Mouse (Mus musculus) right cerebral cortex, postnatal 36 days (tissue): Measurements from ENCODE around the gene Cdkn2d.
A peak's percentile ranks its signal among the peaks of the same experiment; 100 is the strongest.
"Not testable (repeated sequence)": the region's sequence is repeated elsewhere in the genome, so short reads cannot be mapped to it uniquely, and the experiment has no call there.

Source experiments
- DNase-seq, 2 experiments: peaks; one replicate each; pipeline ENCODE4 v3.0.0; 2022; ENCODE audit warnings: low spot score in 2 of 2, mixed read lengths in 1 of 2

The Cdkn2d gene

GRCm38 (mm10) chr9:21291022-21291787 lies at the start of gene Cdkn2d:
TSS of gene Cdkn2d (minus strand) at chr9:21291407.
- peak; percentile 100 for DNase-seq

GRCm38 (mm10) chr9:21340411-21340810 lies 49.2 kb upstream of the Cdkn2d start:
- DNase-seq: no peak

- no peak for DNase-seq
These were observed 46.4 kb upstream of the Cdkn2d start for GRCm38 (mm10) chr9:21337652-21338051.

- DNase-seq: no peak
These were observed 45.3 kb upstream of the Cdkn2d start for GRCm38 (mm10) chr9:21336491-21336890.

DNA sequence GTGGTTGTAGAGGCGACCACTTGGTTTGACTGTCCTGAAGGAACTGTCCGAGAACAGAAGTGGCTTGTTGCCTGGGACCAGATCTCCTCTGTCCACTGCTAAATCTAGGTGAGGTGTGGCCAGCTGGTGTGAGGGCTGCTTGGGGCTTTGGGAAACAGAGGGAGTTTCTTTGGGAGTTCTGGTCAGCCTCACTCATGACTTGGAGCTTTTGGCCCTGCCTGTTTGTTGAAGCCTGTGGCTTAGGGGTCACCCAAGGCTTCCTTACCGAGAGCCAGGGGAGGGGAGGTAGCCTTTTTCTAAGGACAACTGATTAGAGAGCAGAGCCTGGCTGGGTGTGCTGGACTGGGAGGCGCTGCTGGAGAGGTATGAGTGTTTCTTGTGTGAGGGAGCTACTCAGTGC lies 44.2 kb upstream of the Cdkn2d start:
- no peak for DNase-seq

GRCm38 (mm10) chr9:21334747-21335146 lies 43.5 kb upstream of the Cdkn2d start:
- DNase-seq: no peak

DNA sequence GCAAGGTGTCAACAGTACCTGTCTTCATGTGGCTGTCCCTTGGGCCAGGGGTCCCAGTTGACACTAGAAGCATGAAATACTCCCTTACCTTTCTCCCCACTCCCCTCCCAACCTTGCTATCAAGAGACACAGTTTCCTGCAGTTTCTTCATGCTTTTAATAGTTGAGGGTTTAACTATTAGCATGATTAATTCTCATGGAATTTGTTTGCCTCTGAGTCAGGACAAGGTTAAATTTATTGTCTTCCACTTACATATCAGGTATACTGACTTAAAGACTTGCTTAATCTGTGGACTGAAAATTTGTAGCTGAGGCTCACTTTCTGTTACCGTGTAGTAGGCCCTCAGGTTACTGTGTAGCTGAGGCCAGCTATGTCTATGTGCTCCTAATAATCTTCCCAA lies 42.3 kb upstream of the Cdkn2d start:
- no peak for DNase-seq

- no peak for DNase-seq
These were observed 41.2 kb upstream of the Cdkn2d start for GRCm38 (mm10) chr9:21332161-21333061.

DNA sequence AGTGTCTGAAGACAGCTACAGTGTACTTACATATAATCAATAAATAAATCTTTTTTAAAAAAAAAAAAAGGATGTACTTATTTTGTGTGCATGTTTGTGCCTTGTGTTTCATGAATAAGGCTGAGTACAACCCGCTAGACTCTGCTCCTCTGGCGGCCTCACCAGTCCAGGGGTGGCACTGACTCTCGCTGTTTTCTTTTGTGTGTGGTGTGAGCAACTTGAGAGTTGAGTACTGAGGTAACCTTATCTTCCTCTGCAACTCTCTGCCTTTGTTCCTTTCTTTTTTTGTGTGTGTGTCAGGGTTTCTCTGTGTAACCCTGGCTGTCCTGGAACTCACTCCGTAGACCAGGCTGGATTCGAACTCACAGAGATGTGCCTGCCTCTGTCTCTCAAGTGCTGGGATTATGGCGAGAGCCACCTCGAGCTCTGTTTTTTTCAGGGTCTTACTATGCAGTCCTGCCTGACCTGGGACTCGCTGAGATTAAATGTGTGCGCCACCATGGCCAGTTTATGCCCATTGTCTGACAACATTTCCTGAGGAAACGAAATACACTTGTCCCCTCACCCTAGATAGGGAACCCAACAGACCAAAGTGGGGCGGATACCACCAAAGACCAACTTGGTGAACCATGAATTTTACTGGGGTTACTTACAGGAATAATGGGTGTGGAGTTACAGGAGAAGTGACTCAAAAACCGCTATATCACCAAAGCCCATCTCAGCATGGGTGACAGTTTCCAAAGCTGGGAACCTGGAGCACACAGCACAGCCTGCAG lies 40.3 kb upstream of the Cdkn2d start:
- no peak for DNase-seq

DNA sequence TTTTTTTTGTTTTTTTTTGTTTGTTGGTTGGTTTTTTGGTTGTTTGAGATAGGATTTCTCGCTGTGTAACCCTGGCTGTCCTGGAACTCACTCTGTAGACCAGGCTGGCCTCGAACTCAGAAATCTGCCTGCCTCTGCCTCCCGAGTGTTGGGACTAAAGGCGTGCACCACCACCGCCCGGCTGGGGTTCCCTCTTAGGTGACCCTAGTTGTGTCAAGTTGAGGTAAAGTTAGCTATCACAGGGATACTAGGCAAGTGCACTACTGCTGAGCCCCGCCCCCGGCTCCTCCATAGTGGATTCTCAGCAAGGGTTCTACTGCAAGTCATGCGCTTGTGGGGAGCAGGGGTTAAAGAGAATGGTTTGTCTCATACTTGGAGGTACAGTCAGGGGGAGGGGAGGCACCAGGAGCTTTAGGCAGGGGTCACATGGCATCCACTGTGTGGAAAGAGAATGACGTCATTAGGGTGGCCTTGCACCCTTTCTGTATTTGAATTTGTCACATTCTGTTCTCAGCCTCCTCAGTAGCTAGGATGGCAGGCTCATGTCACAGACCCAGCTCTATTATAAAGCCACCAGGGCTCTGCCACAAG lies 38.6 kb upstream of the Cdkn2d start:
- no peak for DNase-seq

DNA sequence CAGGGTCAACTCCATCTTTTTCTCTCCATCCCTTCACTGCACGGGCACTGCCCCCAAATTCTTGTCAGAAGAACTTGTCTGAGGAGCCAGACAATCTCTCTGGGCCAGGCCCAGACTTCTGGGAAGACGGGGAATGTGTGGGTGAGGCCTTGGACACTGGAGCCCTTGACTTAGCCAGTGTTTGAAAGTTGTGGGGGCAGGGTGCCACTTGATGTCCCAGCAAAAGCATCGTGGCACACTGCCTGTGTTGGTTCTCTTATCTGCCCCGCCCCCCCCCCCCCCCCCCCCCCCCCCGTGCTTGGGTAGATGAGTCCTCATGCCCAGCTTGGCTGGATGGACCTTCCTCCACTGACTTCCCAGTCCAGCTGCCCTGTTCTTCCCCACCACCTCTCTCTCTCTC lies 37.8 kb upstream of the Cdkn2d start:
- DNase-seq: no peak

- no peak for DNase-seq
These were observed 36.8 kb upstream of the Cdkn2d start for GRCm38 (mm10) chr9:21328041-21328440.

DNA sequence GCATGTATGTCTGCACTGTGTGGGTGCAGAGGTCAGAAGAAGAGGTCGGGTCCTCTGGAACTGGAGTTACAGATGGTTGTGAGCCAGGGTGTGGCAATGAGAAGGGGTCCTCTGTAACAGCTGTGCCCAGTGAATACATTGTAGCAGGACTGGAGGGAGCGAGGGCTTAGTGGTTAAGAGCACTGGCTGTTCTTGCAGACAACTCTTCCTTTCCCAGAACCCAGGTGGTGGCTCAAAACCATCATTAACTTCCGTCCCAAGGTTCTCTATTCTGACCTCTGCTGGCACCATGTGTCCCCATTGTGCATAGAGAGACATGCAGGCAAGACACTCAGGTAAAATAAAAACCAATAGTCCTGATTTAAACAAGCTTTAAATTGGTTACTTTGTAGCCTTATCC lies 36.4 kb upstream of the Cdkn2d start:
- no peak for DNase-seq

- no peak for DNase-seq
These were observed 33.1 kb upstream of the Cdkn2d start for GRCm38 (mm10) chr9:21324269-21324668.

GRCm38 (mm10) chr9:21322917-21323297 lies 31.7 kb upstream of the Cdkn2d start:
- not testable (repeated sequence) for DNase-seq

- DNase-seq: peak in 1 of 2 experiments; percentile 25
These were observed 31.2 kb upstream of the Cdkn2d start for GRCm38 (mm10) chr9:21322211-21322916.

- DNase-seq: no peak
These were observed 30.3 kb upstream of the Cdkn2d start for GRCm38 (mm10) chr9:21321513-21321835.

- peak; percentile 60 to 61 for DNase-seq
These were observed 29.7 kb upstream of the Cdkn2d start, which contains the start of gene Slc44a2 for GRCm38 (mm10) chr9:21320619-21321512. TSS of gene Slc44a2 (plus strand) at chr9:21320698.

DNA sequence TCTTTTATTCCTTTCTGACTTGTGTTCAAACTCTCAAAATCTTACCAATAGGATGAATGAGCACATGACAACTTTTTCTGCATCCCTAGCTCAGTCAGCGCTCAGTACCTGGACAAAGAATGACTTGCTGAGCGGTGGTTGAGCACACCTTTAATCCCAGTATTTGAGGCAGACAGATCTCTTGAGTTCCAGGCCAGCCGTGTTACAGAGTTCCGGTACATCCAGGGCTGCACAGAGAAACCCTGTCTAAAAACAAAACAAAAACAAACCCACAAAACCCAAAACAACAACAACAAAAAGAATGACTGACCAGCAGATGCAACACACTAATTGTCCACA lies 29.0 kb upstream of the Cdkn2d start:
- no peak for DNase-seq

DNA sequence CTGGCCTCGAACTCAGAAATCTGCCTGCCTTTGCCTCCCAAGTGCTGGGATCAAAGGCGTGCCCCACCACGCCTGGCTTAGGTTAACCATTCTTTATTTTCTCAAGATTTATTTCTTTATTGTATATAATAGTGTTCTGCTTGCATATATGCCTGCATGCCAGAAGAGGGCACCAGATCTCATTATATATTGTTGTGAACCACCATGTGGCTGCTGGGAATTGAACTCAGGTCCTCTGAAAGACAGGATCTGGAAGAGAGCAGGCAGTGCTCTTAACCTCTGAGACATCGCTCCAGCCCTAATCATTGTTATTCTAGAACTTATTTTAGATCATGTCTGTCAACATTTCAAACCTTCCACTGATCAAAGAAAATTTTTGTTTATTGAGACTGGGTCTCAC lies 28.3 kb upstream of the Cdkn2d start:
- DNase-seq: no peak
